Mouse (Mus musculus) activated CD4-positive, CD25-positive, alpha-beta regulatory T cell, adult 4 months (primary cell): ENCODE data around the gene Ddx56. TPM values are rescaled to one million over a fixed set of nuclear protein-coding genes. Genes with fewer than 3 reads are reported as not detected.
"Not testable (repeated sequence)": the region's sequence is repeated elsewhere in the genome, so short reads cannot be mapped to it uniquely, and the experiment has no call there.

Source experiments
- ATAC-seq: one replicate; pipeline ENCODE4 v1.8.0; 2017
- polyA plus RNA-seq, 2 experiments: library from polyadenylated mRNA; unstranded; fragments of 100-300 nt; shearing (Covaris generic); gene quantifications; one replicate each; pipeline ENCODE4 v1.2.1; 2017

Gene Ddx56
- polyA plus RNA-seq, 2 experiments from 2014 or later = 81.0 to 91.5 TPM

DNA sequence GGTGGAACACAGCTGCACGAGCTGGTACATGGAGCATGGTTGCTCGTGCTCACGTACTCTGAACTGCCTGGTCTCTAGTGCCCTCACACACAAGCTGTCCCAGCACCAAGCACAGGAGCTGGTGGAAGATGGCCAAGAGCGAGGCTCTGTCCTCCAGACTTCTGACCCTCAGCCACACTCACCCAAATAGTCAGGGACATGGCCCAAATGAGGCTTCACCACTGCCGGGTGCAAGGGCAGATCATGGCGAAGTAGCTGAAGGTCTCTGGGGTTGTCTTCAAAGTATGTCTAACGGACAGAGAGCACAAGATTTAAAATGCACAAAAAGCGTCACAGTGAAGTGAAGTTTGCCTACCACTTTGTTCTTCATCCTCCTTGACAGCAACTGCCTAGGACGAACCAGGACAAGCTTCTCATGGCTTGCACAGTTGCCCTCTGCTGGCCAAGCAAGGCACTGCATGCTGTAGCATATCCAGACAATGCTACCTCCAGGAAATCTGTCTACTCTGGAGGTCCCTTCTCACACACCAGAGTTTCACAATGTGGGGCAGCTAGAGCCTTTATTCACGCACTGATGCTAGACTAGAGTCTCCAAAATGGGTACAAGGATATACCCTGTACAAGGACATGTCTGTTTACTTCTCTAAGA is 6.0 kb downstream of the Ddx56 start:
- peak; percentile 40 for ATAC-seq

GRCm38 (mm10) chr11:6259413-6259812 is 8.2 kb downstream of the Ddx56 start:
- no peak for ATAC-seq

GRCm38 (mm10) chr11:6256490-6257072 is 11.0 kb downstream of the Ddx56 start:
- ATAC-seq = no peak

- not testable (repeated sequence) for ATAC-seq
These were observed 13.0 kb downstream of the Ddx56 start for GRCm38 (mm10) chr11:6254602-6255001.

GRCm38 (mm10) chr11:6252824-6253223 is 14.7 kb downstream of the Ddx56 start:
- no peak for ATAC-seq

DNA sequence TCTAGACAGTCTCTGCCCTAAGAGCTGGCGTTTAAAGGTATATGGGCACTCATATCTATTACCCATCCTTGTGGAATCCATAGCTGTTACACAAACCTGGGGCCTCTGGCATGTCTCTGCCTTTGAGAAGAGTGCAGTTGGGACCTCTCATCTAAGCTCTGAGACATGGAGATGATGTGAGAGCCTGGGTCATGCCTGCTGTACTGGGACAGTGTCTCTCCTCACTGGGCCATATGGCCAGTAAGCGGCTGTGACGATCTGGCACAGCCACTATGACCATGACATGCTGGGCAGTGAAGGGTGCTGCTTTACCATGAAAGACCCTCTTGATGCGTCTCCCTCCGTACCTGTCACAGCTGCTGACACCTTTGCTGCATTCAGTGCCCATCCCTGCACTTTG is 15.3 kb downstream of the Ddx56 start:
- ATAC-seq = no peak

DNA sequence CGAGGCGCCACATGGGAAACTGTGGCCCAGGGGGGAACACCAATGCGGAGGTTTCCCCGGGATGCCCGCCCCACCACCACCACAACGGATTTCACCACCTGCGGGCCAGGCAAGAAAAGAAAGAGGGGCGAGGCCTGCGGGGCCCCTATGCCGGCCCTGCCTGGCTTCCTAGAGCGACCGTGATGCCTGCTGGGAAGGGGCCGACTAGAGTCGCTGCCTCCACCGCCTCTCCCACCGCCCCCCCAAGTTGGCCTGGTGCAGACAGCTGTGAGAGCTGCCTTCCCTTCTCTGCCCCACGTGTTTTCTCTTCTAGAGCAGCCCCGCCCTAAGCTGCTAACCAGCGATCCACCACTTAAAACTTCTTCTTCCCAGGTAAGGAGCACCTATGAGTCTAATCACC is 22.9 kb downstream of the Ddx56 start:
- no peak for ATAC-seq

DNA sequence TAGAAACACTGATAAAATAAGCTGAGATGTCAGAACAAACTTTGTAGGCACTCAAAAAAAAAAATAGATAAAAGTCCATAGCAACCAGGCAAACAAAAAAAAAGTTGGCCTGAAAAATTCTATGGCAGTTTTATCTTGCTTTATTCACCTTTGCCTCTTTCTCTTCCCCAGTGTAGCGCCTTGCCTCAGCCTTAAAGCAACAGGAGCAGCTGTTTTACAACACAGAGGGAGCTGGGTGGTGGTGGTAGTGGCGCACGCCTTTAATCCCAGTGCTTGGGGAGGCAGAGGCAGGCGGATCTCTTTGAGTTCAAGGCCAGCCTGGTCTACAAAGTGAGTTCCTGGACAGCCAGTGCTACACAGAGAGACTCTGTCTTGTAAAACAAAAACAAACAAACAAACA is 34.5 kb downstream of the Ddx56 start:
- no peak for ATAC-seq

GRCm38 (mm10) chr11:6230012-6230411 is 37.6 kb downstream of the Ddx56 start, which contains the start of gene Npc1l1:
Gene Npc1l1 (minus strand): TSS chr11:6230143.
- ATAC-seq = no peak

GRCm38 (mm10) chr11:6224541-6225229 is 42.9 kb downstream of the Ddx56 start:
- ATAC-seq = no peak

DNA sequence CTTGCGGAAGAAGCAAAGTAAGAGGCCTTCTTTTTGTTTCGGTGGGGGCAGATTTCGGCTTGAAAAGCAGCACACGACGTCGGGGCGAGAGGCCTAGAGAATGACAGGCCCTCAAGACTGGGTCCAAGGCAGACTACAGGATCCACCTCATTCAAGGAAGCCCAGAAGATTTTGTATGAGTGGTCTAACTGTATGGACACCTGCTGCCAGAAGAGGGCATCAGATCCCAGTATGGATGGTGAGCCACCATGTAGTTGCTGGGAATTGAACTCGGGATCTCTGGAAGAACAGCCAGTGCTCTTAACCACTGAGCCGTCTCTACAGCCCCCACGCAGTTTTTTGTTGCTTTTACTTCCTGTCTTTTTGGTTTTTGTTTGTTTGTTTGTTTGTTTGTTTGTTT is 45.4 kb downstream of the Ddx56 start:
- ATAC-seq = no peak

- ATAC-seq = no peak
These were observed 47.6 kb downstream of the Ddx56 start for GRCm38 (mm10) chr11:6219967-6220366.

DNA sequence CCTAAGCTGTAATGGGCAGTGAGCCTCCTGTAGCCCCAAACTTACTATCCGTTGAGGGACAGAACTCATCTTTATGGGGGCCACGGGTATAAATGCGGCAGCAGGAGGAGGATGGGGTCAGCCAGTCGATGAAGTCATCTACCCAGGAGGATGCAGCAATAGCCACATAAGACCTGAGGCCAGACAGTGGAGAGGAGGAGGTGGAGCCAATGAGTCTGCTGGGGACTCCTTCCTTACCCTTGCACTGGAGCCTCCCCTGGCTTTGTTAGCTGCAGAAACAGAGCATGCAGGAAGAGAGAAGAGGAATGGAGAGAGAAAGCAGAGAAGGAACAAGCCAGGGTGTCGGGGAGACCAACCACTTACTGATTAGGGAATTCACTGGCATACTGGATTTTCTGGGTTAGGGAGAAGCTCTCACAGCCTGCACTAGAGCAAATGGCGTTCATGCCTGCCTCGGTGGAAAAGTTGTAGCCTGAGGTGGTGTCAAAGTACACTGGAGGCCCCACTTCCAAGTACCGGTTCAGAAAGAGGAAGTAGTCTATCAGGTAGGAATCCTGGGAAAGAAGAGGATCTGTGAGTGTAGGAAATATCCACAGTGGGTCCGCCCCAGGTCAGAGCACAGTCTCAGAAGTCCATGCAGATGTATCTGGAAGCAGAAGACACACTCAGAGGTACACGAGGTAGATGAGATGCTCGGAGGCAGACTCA is 49.2 kb downstream of the Ddx56 start:
- no peak for ATAC-seq

DNA sequence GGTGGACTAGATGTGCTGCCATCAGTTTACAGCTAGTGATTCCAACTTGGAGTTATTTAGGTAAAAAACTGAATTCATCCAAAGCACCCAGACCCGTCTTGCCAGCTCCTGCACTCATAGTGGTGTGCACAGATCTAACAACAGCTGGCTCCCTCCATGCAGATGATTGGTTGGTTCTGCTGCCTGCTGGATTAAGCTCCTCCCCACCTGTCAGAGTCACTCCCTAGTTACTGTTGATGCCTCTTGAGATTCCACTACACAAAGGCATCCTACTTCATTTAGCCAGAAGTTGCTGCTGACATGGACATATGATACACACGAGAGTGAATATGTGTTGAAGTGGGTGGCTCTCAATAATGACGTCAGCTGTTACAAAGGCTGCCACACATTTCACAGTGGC is 50.7 kb downstream of the Ddx56 start:
- no peak for ATAC-seq

Other genes starting within 250 kb of the Ddx56 start
- 10 to 100 TPM in 1 of 2 experiments, 1 to 10 TPM in 1; 4.3 to 16.1 TPM for gene Camk2b, start 201.4 kb downstream of the Ddx56 start, polyA plus RNA-seq
- not detected for gene A730071L15Rik, start 67.7 kb downstream of the Ddx56 start, polyA plus RNA-seq
- gene Nudcd3, start 67.4 kb downstream of the Ddx56 start, polyA plus RNA-seq = 10 to 100 TPM; 28.9 to 32.6 TPM
- gene Npc1l1, start 37.6 kb downstream of the Ddx56 start, polyA plus RNA-seq = not detected
- gene Tmed4, start 7.1 kb upstream of the Ddx56 start, polyA plus RNA-seq = 10 to 100 TPM; 67.7 to 68.5 TPM
- gene Ogdh, start 23.9 kb upstream of the Ddx56 start, polyA plus RNA-seq = 100 to 1,000 TPM; 121 to 141 TPM
- gene Zmiz2, start 121.3 kb upstream of the Ddx56 start, polyA plus RNA-seq = 10 to 100 TPM; 42.3 to 51.7 TPM
- gene Ppia, start 147.7 kb upstream of the Ddx56 start, polyA plus RNA-seq = 1,000 to 10,000 TPM; 2,979 to 3,385 TPM
- 100 to 1,000 TPM; 207 to 221 TPM for gene H2afv, start 176.7 kb upstream of the Ddx56 start, polyA plus RNA-seq
- gene Purb, start 208.1 kb upstream of the Ddx56 start, polyA plus RNA-seq = 10 to 100 TPM; 20.4 to 21.9 TPM